Mouse (Mus musculus): ENCODE measurements at regions not wholly inside any gene's neighbourhood (a gene's known extent, or its start where the extent isn't known, plus 50 kb on each side); places are given as distances from the start of the nearest gene placed in this dataset.

GRCm38 (mm10) chr13:93243076-93243475 is 50.9 kb upstream of the Tent2 start:
- DNase-seq (ENCODE audit: low spot score in 2 of 2) = peak; percentile 69 to 87

- DNase-seq (ENCODE audit: low spot score in 2 of 2) = no peak
Observed at GRCm38 (mm10) chr13:93248711-93249110, 50.7 kb upstream of the Homer1 start.

All from spleen, postnatal 10 days (tissue).